Mouse (Mus musculus) G1E (cell line): ENCODE results near the gene Aak1.

ENCODE experiments used
- CTCF ChIP-seq: IDR thresholded peaks from 2 replicates; pipeline ENCODE4 v1.5.1; 2012; ENCODE audit warnings: low read depth, low read length, inconsistent platforms, mixed read lengths
- GATA1 ChIP-seq: IDR thresholded peaks from 2 replicates; pipeline ENCODE4 v1.6.1; 2012; ENCODE audit warnings: borderline replicate concordance, low read length, inconsistent platforms, mixed read lengths
- GATA2 ChIP-seq: IDR thresholded peaks from 2 replicates; pipeline ENCODE4 v1.6.1; 2012; ENCODE audit warnings: low read depth, low read length, inconsistent platforms, borderline replicate concordance
- TAL1 ChIP-seq: conservative IDR thresholded peaks from 2 replicates; pipeline ENCODE4 v1.6.1; 2012; ENCODE audit warnings: low read depth, low read length, inconsistent platforms, mixed read lengths

- TF ChIP-seq CTCF (no peak), GATA1 (no peak), GATA2 (no peak), TAL1 (no peak)
Measured at GRCm38 (mm10) chr6:87021791-87022190, 172.5 kb downstream of the Aak1 start.
